ENCODE assay signal across 8 mouse cellular contexts in genomic region chr17:30539098-30539497, GRCm38 (mm10). TPM values are rescaled to one million over a fixed set of nuclear protein-coding genes. Genes with fewer than 3 reads are reported as not detected.
A peak's percentile ranks its signal among the peaks of the same experiment; 100 is the strongest.
DNase-seq lines count a peak whose midpoint lies in the region; ATAC-seq and TF ChIP-seq lines count a peak whose summit lies in the region.

No protein-coding gene starts in this region.

- H3K4me1 ChIP-seq in heart, embryonic 16.5 days (ENCODE audit: control insufficient read depth, insufficient read depth, low read length) = peaks cover 27% of the 10 kb centered on the region

- no peak overlapping the region for H3K9ac ChIP-seq in heart, embryonic 16.5 days (ENCODE audit: low read length)

- no peak for TF ChIP-seq POLR2A in brain, embryonic 14.5 days (IDR thresholded peaks at IDR 0.05; ENCODE audit: borderline replicate concordance, extremely low read depth, insufficient read depth, insufficient read length, poor library complexity, severe bottlenecking)

- no peak for TF ChIP-seq CTCF in brain, embryonic 14.5 days (IDR thresholded peaks at IDR 0.05; ENCODE audit: borderline replicate concordance, extremely low read depth, insufficient read depth, insufficient read length)

- WGBS in heart, embryonic 16.5 days = 20% methylated on average over 8 of the region's 8 CpGs

- H3K4me2 ChIP-seq in heart, embryonic 16.5 days (ENCODE audit: low read depth, low read length) = no peak overlapping the region

- peak overlapping the region; percentile 49; the same call in 1 of the 2 replicates for H3K27ac ChIP-seq in heart, embryonic 16.5 days (ENCODE audit: low read length)

- no peaks in the 10 kb centered on the region for H3K27me3 ChIP-seq in heart, embryonic 16.5 days (ENCODE audit: control insufficient read depth, insufficient read depth, low read length)

- H3K4me3 ChIP-seq in heart, embryonic 16.5 days (ENCODE audit: low read length) = no peak overlapping the region

- H3K36me3 ChIP-seq in heart, embryonic 16.5 days (ENCODE audit: control insufficient read depth, insufficient read depth) = no peaks in the 10 kb centered on the region

- no peaks in the 10 kb centered on the region for H3K9me3 ChIP-seq in heart, embryonic 16.5 days (replicated peaks; ENCODE audit: control insufficient read depth, low read length)

- DNase-seq in heart, adult 8-10 months (ENCODE audit: low spot score) = no peak
- DNase-seq in brain, embryonic 14.5 days (ENCODE audit: low read depth) = peak; percentile 57
- peak; percentile 46 for DNase-seq in gastrocnemius, adult 18-20 months (ENCODE audit: low spot score)
- DNase-seq in layer of hippocampus, adult 11-12 months (ENCODE audit: low spot score) = peak; percentile 80
- peak; percentile 68 for DNase-seq in testis, postnatal 10 days (ENCODE audit: low spot score)

- peak; percentile 74 for ATAC-seq in heart, embryonic 16.5 days (replicated peaks; ENCODE audit: extremely low read depth, insufficient read depth, low FRiP score)
- no peak for ATAC-seq in megakaryocyte, adult 5-6 weeks (ENCODE audit: poor library complexity, severe bottlenecking)
- no peak for ATAC-seq in activated CD4-positive, CD25-positive, alpha-beta regulatory T cell, adult 4 months

RNA-seq across cellular contexts. Expression of gene Btbd9, which starts 37.2 kb away (rescaled TPM):
- 38.9 and 41.2 TPM in 2 replicates for polyA plus RNA-seq in heart, embryonic 16.5 days (2015; fragmentation: Nextera tagmentation; extraction: Ambion mirVana)
- 10 to 100 TPM; 20.4 to 24.3 (median 22.5) TPM for total RNA-seq in heart, adult 8-10 months (2022)
- 56.5 and 72.5 TPM in 2 replicates for polyA plus RNA-seq in brain, embryonic 14.5 days (2012; rRNA removed)
- total RNA-seq in gastrocnemius, adult 18-20 months (2021) = 10 to 100 TPM; 11.5 to 15.2 TPM
- total RNA-seq in megakaryocyte, adult 5-6 weeks (2015) = 16.3 and 21.0 TPM in 2 replicates
- total RNA-seq in megakaryocyte, adult 5-6 weeks (2017) = 12.6 and 15.5 TPM in 2 replicates
- polyA plus RNA-seq in activated CD4-positive, CD25-positive, alpha-beta regulatory T cell, adult 4 months (2017; shearing (Covaris generic)) = 10 to 100 TPM; 51.2 to 51.6 TPM
